Mouse (Mus musculus) CH12.LX (cell line): ENCODE data around the gene Csk.

ENCODE experiments used
- CHD1 ChIP-seq: IDR thresholded peaks from 2 replicates; pipeline ENCODE4 v1.6.1; 2012; ENCODE audit warnings: low read depth, low read length, improper control_type of control experiment, inconsistent platforms
- CHD2 ChIP-seq: IDR thresholded peaks from 2 replicates; pipeline ENCODE4 v1.6.1; 2011; ENCODE audit warnings: low read length, improper control_type of control experiment
- CTCF ChIP-seq, 2 experiments: IDR thresholded peaks in 1 of 2; conservative IDR thresholded peaks in 1 of 2; 2 replicates each; pipeline ENCODE4 v1.5.1; 2011 to 2012; ENCODE audit warnings: low read depth in 2 of 2, low read length in 2 of 2, improper control_type of control experiment in 1 of 2, inconsistent platforms in 1 of 2, mild to moderate bottlenecking in 1 of 2, moderate library complexity in 1 of 2
- EP300 ChIP-seq: IDR thresholded peaks from 2 replicates; pipeline ENCODE4 v1.6.1; 2011; ENCODE audit warnings: low read length, improper control_type of control experiment
- ETS1 ChIP-seq: conservative IDR thresholded peaks from 2 replicates; pipeline ENCODE4 v1.6.1; 2012; ENCODE audit warnings: low read depth, mild to moderate bottlenecking, inconsistent platforms, low read length, improper control_type of control experiment, moderate library complexity
- MAX ChIP-seq: IDR thresholded peaks from 2 replicates; pipeline ENCODE4 v1.6.1; 2011; ENCODE audit warnings: low read length, improper control_type of control experiment
- RAD21 ChIP-seq: IDR thresholded peaks from 2 replicates; pipeline ENCODE4 v1.6.1; 2011; ENCODE audit warnings: low read depth, mild to moderate bottlenecking, low read length, improper control_type of control experiment, moderate library complexity
- SMC3 ChIP-seq: IDR thresholded peaks from 2 replicates; pipeline ENCODE4 v1.6.1; 2011; ENCODE audit warnings: low read depth, low read length, improper control_type of control experiment

GRCm38 (mm10) chr9:57601353-57601706 is 52.1 kb downstream of the Csk start:
- no peak for TF ChIP-seq CHD1
- no peak for TF ChIP-seq RAD21
- no peak for TF ChIP-seq CHD2
- no peak for TF ChIP-seq MAX
- TF ChIP-seq CTCF (conservative IDR thresholded peaks at IDR 0.05 in 1 of 2, IDR thresholded peaks at IDR 0.05 in 1 of 2; ENCODE audit: low read depth in 2 of 2, low read length in 2 of 2), result no peak
- TF ChIP-seq ETS1, result no peak
- no peak for TF ChIP-seq SMC3
- TF ChIP-seq EP300, result no peak
